Mouse (Mus musculus) megakaryocyte, embryonic 14.5 days (primary cell): ENCODE data around the gene Rbm42.

Source experiments
- FLI1 ChIP-seq: IDR thresholded peaks from 2 replicates; pipeline ENCODE4 v1.6.1; 2012; ENCODE audit warnings: low read length, inconsistent platforms, mixed read lengths
- GATA1 ChIP-seq: IDR thresholded peaks from 3 replicates; pipeline ENCODE4 v1.6.1; 2012; ENCODE audit warnings: mixed read lengths, low read length, inconsistent platforms, borderline replicate concordance

- TF ChIP-seq GATA1 (no peak), FLI1 (no peak)
These were observed 38.2 kb upstream of the Rbm42 start for GRCm38 (mm10) chr7:30688325-30688724.
